Comparison of ENCODE assay signal across 7 mouse cellular contexts in genomic region chr5:36397837-36398282, GRCm38 (mm10). TPM values are rescaled to one million over a fixed set of nuclear protein-coding genes. Genes with fewer than 3 reads are reported as not detected.
DNase-seq lines count a peak whose midpoint lies in the region; ATAC-seq and TF ChIP-seq lines count a peak whose summit lies in the region.

Gene Sorcs2 (minus strand): TSS chr5:36398139.

- WGBS in embryonic facial prominence, embryonic 12.5 days: under 1% methylated on average over 45 of the region's 45 CpGs
- WGBS in heart, adult 2 months: 2% methylated on average over 40 of the region's 45 CpGs
- WGBS in kidney, adult 2 months: under 1% methylated on average over 45 of the region's 45 CpGs
- WGBS in limb, embryonic 12.5 days: 0% methylated on average over 44 of the region's 45 CpGs
- WGBS in midbrain, embryonic 14.5 days: under 1% methylated on average over 45 of the region's 45 CpGs

- TF ChIP-seq EP300 in heart, adult 2 months (IDR thresholded peaks at IDR 0.05; ENCODE audit: insufficient read depth, low read depth, low read length): 0 out of 2 replicates have a peak, but pooled peaks have one; percentile 33

- peak; percentile 92 for DNase-seq in adrenal gland, postnatal 14 days
- DNase-seq in heart, adult 2 months: peak; percentile 86
- DNase-seq in kidney, adult 2 months: peak; percentile 82
- DNase-seq in midbrain, embryonic 14.5 days: peak; percentile 95
- DNase-seq in spleen, adult 18-20 months: peak; percentile 64 to 79

- H3K4me3 ChIP-seq in embryonic facial prominence, embryonic 12.5 days: peak within 1 kb of the TSS; percentile 73
- peak within 1 kb of the TSS; percentile 62 for H3K4me3 ChIP-seq in heart, adult 2 months
- H3K4me3 ChIP-seq in kidney, adult 2 months (ENCODE audit: insufficient read depth, low read depth, low read length): peak within 1 kb of the TSS; percentile 58
- H3K4me3 ChIP-seq in limb, embryonic 12.5 days (replicated peaks): peak within 1 kb of the TSS; percentile 74
- H3K4me3 ChIP-seq in midbrain, embryonic 14.5 days (replicated peaks; ENCODE audit: low read depth, low read length): peak within 1 kb of the TSS; percentile 79

- TF ChIP-seq POLR2A in heart, adult 2 months (IDR thresholded peaks at IDR 0.05; ENCODE audit: insufficient read depth, low read depth, low read length): no peak
- TF ChIP-seq POLR2A in kidney, adult 2 months (IDR thresholded peaks at IDR 0.05; ENCODE audit: low read depth, low read length): no peak

- H3K27me3 ChIP-seq in embryonic facial prominence, embryonic 12.5 days: peaks cover 21% of the 10 kb centered on the region
- H3K27me3 ChIP-seq in heart, adult 2 months (ENCODE audit: control insufficient read depth, insufficient read depth, low read length): no peaks in the 10 kb centered on the region; the same call in 1 of the 2 replicates
- no peaks in the 10 kb centered on the region for H3K27me3 ChIP-seq in kidney, adult 2 months (replicated peaks; ENCODE audit: control insufficient read depth, insufficient read depth, low read length)
- peaks cover 46% of the 10 kb centered on the region for H3K27me3 ChIP-seq in limb, embryonic 12.5 days
- no peaks in the 10 kb centered on the region for H3K27me3 ChIP-seq in midbrain, embryonic 14.5 days (ENCODE audit: control insufficient read depth, insufficient read depth, low read length)

- H3K9ac ChIP-seq in embryonic facial prominence, embryonic 12.5 days: peak within 1 kb of the TSS; percentile 82
- peak within 1 kb of the TSS; percentile 82 for H3K9ac ChIP-seq in heart, adult 2 months (ENCODE audit: low read depth, low read length)
- H3K9ac ChIP-seq in limb, embryonic 12.5 days (replicated peaks): peak within 1 kb of the TSS; percentile 81
- peak within 1 kb of the TSS; percentile 91 for H3K9ac ChIP-seq in midbrain, embryonic 14.5 days (replicated peaks; ENCODE audit: low read length)

- H3K9me3 ChIP-seq in embryonic facial prominence, embryonic 12.5 days: no peaks in the 10 kb centered on the region
- no peaks in the 10 kb centered on the region for H3K9me3 ChIP-seq in limb, embryonic 12.5 days
- no peaks in the 10 kb centered on the region for H3K9me3 ChIP-seq in midbrain, embryonic 14.5 days (ENCODE audit: control insufficient read depth, low read length)

- no peak within 1 kb of the TSS for H3K27ac ChIP-seq in embryonic facial prominence, embryonic 12.5 days
- peak within 1 kb of the TSS; percentile 30; the same call in 1 of the 2 replicates for H3K27ac ChIP-seq in heart, adult 2 months
- H3K27ac ChIP-seq in kidney, adult 2 months (ENCODE audit: insufficient read depth, low read depth, low read length): no peak within 1 kb of the TSS
- 0 out of 2 replicates have a peak within 1 kb of the TSS, but pooled peaks have one; percentile 13 for H3K27ac ChIP-seq in limb, embryonic 12.5 days
- H3K27ac ChIP-seq in midbrain, embryonic 14.5 days (replicated peaks; ENCODE audit: low read depth, low read length): peak within 1 kb of the TSS; percentile 70

- TF ChIP-seq CTCF in heart, adult 2 months (IDR thresholded peaks at IDR 0.05): peak; percentile 78
- peak; percentile 79 for TF ChIP-seq CTCF in kidney, adult 2 months (conservative IDR thresholded peaks at IDR 0.05; ENCODE audit: insufficient read depth, insufficient read length, low read depth, low read length)

- H3K4me2 ChIP-seq in embryonic facial prominence, embryonic 12.5 days (replicated peaks): peak within 1 kb of the TSS; percentile 95
- H3K4me2 ChIP-seq in limb, embryonic 12.5 days: peak within 1 kb of the TSS; percentile 96
- H3K4me2 ChIP-seq in midbrain, embryonic 14.5 days (ENCODE audit: low read length): peak within 1 kb of the TSS; percentile 88

- ATAC-seq in embryonic facial prominence, embryonic 12.5 days (ENCODE audit: insufficient number of reproducible peaks, insufficient read depth, low FRiP score, low TSS enrichment): peak; percentile 78
- ATAC-seq in limb, embryonic 12.5 days (ENCODE audit: insufficient number of reproducible peaks, insufficient read depth, low FRiP score, low TSS enrichment, low read depth): peak; percentile 61; the same call in 1 of the 2 replicates
- peak; percentile 86 for ATAC-seq in midbrain, embryonic 14.5 days (ENCODE audit: low FRiP score, low TSS enrichment)

- H3K79me2 ChIP-seq in heart, adult 2 months (replicated peaks; ENCODE audit: control insufficient read depth, insufficient read depth, low read length): no peaks in the 10 kb centered on the region

- H3K4me1 ChIP-seq in embryonic facial prominence, embryonic 12.5 days: peaks cover 21% of the 10 kb centered on the region
- no peaks in the 10 kb centered on the region for H3K4me1 ChIP-seq in heart, adult 2 months (ENCODE audit: control insufficient read depth, insufficient read depth, low read length)
- H3K4me1 ChIP-seq in kidney, adult 2 months (ENCODE audit: control insufficient read depth, insufficient read depth, low read length): no peaks in the 10 kb centered on the region; the same call in 1 of the 2 replicates
- H3K4me1 ChIP-seq in limb, embryonic 12.5 days (replicated peaks): peaks cover 31% of the 10 kb centered on the region
- H3K4me1 ChIP-seq in midbrain, embryonic 14.5 days (ENCODE audit: control insufficient read depth, insufficient read depth, low read length): peaks cover 28% of the 10 kb centered on the region

- no peaks in the 10 kb centered on the region for H3K36me3 ChIP-seq in embryonic facial prominence, embryonic 12.5 days
- H3K36me3 ChIP-seq in heart, adult 2 months (ENCODE audit: control insufficient read depth, insufficient read depth, low read length): no peaks in the 10 kb centered on the region
- no peaks in the 10 kb centered on the region for H3K36me3 ChIP-seq in kidney, adult 2 months (ENCODE audit: control insufficient read depth, insufficient read depth, low read length)
- no peaks in the 10 kb centered on the region for H3K36me3 ChIP-seq in limb, embryonic 12.5 days
- no peaks in the 10 kb centered on the region for H3K36me3 ChIP-seq in midbrain, embryonic 14.5 days (ENCODE audit: control insufficient read depth, insufficient read depth, low read length)

- intact Hi-C loops in heart, adult 2 months (cut with DNase I): loop anchor here (1.0 to 2.0 kb wide), 4 partner anchors 75 to 416 kb away; no protein-coding TSS in a partner anchor

RNA-seq across cellular contexts. Expression of gene Sorcs2, which starts in this region (rescaled TPM):
- 10.1 and 10.3 TPM in 2 replicates for total RNA-seq in adrenal gland, postnatal 14 days (2021)
- 12.7 and 12.9 TPM in 2 replicates for polyA plus RNA-seq in embryonic facial prominence, embryonic 12.5 days (2016; fragmentation: Nextera tagmentation; extraction: Ambion mirVana)
- 1 to 10 TPM; 6.0 to 7.7 TPM for total RNA-seq in heart, adult 2 months (2021)
- polyA plus RNA-seq in heart, adult 2 months (2012; rRNA removed): 9.0 and 14.5 TPM in 2 replicates
- polyA plus RNA-seq in kidney, adult 2 months (2012; rRNA removed): 1.9 and 2.3 TPM in 2 replicates
- 16.9 and 18.1 TPM in 2 replicates for polyA plus RNA-seq in limb, embryonic 12.5 days (2016; fragmentation: Nextera tagmentation; extraction: Ambion mirVana)
- 14.5 and 15.1 TPM in 2 replicates for polyA plus RNA-seq in midbrain, embryonic 14.5 days (2014; fragmentation: Nextera tagmentation; extraction: Ambion mirVana)

Comparison
In these comparisons a context has a peak if more than half of its experiments do, and no peak if none do; other contexts are left out.
1. H3K27ac ChIP-seq: peak in heart, adult 2 months (single experiment), limb, embryonic 12.5 days (single experiment) and midbrain, embryonic 14.5 days (single experiment); none in embryonic facial prominence, embryonic 12.5 days (single experiment) and kidney, adult 2 months (single experiment).
2. Peak in every context shown above with its lines, with median percentiles within 50 percentile points of each other: DNase-seq, ATAC-seq, H3K4me2 ChIP-seq, H3K4me3 ChIP-seq and H3K9ac ChIP-seq.